Mouse (Mus musculus) cerebellum, adult 2 months (tissue): ENCODE results near the gene Nsun2.

Source experiments
- CTCF ChIP-seq: fragments of 200-500 bp; IDR thresholded peaks from 2 replicates; pipeline ENCODE4 v1.5.1; 2011; ENCODE audit warnings: low read depth, mild to moderate bottlenecking, control low read depth, low read length, moderate library complexity, borderline replicate concordance; ENCODE audit not compliant: insufficient read depth
- POLR2A ChIP-seq: fragments of 200-500 bp; IDR thresholded peaks from 2 replicates; pipeline ENCODE4 v1.6.1; 2011; ENCODE audit warnings: low read length, control low read depth, borderline replicate concordance; ENCODE audit not compliant: insufficient read depth

DNA sequence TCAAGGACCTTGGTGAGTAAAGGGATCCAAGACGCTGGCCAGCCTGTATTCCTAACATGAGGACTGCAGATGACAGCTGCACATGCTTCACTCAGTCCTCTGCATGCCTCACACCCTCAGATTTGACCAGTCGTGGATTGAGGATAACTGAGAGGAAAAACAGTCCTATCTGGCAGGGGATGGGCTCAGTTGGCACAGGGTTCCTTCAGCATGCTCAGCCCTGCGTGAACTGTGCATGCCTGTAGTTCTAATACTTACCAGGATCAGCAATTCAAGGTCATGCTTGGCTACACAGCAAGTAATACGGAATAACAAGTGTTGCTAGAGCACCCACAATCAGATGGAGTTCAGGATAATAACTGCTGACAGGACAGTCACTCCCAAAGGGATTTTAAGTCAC lies 98.1 kb downstream of the Nsun2 start:
- TF ChIP-seq POLR2A (no peak), CTCF (no peak)
